Mouse (Mus musculus) liver, embryonic 15.5 days (tissue): ENCODE data around the gene Acsm2. TPM values are rescaled to one million over a fixed set of nuclear protein-coding genes. Genes with fewer than 3 reads are reported as not detected.

ENCODE experiments used
- ATAC-seq: fragments of 200-750 bp; cut with Nextera tagmentation; 2 replicates; pipeline ENCODE4 v1.8.0; 2017; ENCODE audit warnings: moderate number of reproducible peaks, mild to moderate bottlenecking, moderate library complexity; ENCODE audit not compliant: insufficient read depth
- H3K27ac ChIP-seq: fragments of 300-500 bp; sonication (generic); replicated peaks from 2 replicates; pipeline ENCODE4 v1.5.1; 2015; ENCODE audit warnings: mild to moderate bottlenecking, inconsistent platforms
- H3K27me3 ChIP-seq: fragments of 300-500 bp; sonication (generic); 2 replicates; pipeline ENCODE4 v1.6.1; 2015; ENCODE audit warnings: mild to moderate bottlenecking, inconsistent platforms
- H3K36me3 ChIP-seq: fragments of 300-500 bp; sonication (generic); replicated peaks from 2 replicates; pipeline ENCODE4 v1.6.1; 2015; ENCODE audit warnings: moderate library complexity, mild to moderate bottlenecking, inconsistent platforms
- H3K4me1 ChIP-seq: fragments of 300-500 bp; sonication (generic); replicated peaks from 2 replicates; pipeline ENCODE4 v1.6.1; 2015; ENCODE audit warnings: inconsistent platforms
- H3K4me2 ChIP-seq: fragments of 300-500 bp; sonication (generic); 2 replicates; pipeline ENCODE4 v1.6.1; 2015; ENCODE audit warnings: moderate library complexity, mild to moderate bottlenecking, inconsistent platforms
- H3K4me3 ChIP-seq: fragments of 300-500 bp; sonication (generic); replicated peaks from 2 replicates; pipeline ENCODE4 v1.5.1; 2015; ENCODE audit warnings: mild to moderate bottlenecking, inconsistent platforms
- H3K9ac ChIP-seq: fragments of 300-500 bp; sonication (generic); 2 replicates; pipeline ENCODE4 v1.6.1; 2015; ENCODE audit warnings: moderate library complexity, mild to moderate bottlenecking, inconsistent platforms
- H3K9me3 ChIP-seq: fragments of 300-500 bp; sonication (generic); replicated peaks from 2 replicates; pipeline ENCODE4 v1.6.1; 2016; ENCODE audit warnings: inconsistent platforms
- WGBS: fragments of 180-500 bp; shearing (Covaris S2); methylation state at CpG from one replicate; pipeline ENCODE4 v1.1.7; 2015; ENCODE audit warnings: mixed read lengths; ENCODE audit not compliant: insufficient replicate concordance; 5-methylcytosine and 5-hydroxymethylcytosine counted together
- polyA plus RNA-seq: library from polyadenylated mRNA; unstranded; fragments of >200 nt; fragmentation: Nextera tagmentation; extraction: Ambion mirVana; gene quantifications from 2 replicates; pipeline ENCODE4 v1.2.1, GENCODE M21; 2015

Acsm2 gene
- polyA plus RNA-seq: not detected in 2 replicates

DNA sequence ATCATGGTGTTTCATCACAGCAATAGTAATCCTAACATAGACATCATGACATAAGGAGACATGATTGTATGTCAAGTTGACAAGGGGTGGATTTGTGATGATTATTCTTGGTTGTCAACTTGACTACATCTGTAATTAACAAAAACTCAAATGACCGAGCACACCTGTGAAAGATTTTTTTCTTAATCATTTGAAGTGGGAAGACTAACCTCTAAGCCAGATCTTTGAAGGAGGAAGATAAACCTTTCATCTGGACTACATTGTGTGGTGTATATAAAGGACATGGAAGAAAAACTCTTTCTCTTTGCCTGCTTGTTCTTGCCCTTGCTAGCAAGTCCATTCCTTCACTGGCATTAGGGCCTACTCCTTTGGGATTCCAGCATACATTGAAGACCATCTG is at the start of gene Acsm2:
TSS of gene Acsm2 (plus strand) at position 301 of the 400 bp plus-strand sequence.
- WGBS: 64% methylated on average over 1 of the region's 1 CpGs
- H3K9ac ChIP-seq: no peak within 1 kb of the TSS
- H3K4me3 ChIP-seq: no peak within 1 kb of the TSS
- H3K36me3 ChIP-seq: no peaks in the 10 kb centered on the region
- no peaks in the 10 kb centered on the region for H3K9me3 ChIP-seq
- no peaks in the 10 kb centered on the region for H3K4me1 ChIP-seq
- no peak within 1 kb of the TSS for H3K4me2 ChIP-seq
- no peaks in the 10 kb centered on the region for H3K27me3 ChIP-seq
- no peak within 1 kb of the TSS for H3K27ac ChIP-seq
- ATAC-seq: no peak

DNA sequence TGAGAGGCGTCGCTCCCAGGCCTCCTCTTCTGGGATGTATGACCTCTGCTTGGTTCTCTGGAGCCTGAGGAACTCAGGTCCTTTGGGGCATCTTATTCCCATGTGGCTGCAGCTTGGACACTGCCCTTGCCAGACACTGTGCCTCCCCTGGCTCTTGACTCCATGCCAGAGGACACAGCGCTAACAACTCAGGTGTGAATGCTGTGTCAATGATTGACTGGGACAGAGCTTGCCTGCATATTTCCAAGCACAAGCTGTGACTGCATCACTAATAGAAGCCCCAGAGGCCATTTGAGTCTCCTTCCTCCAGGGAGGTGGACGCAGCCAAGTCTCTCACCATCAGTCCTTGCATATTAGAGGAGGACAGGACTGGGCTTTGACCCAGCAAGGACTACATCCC is 43.0 kb upstream of the Acsm2 start:
- no peaks in the 10 kb centered on the region for H3K9me3 ChIP-seq
- H3K27me3 ChIP-seq: no peaks in the 10 kb centered on the region
- WGBS: 69% methylated on average over 4 of the region's 4 CpGs
- H3K4me2 ChIP-seq: no peak overlapping the region
- no peak overlapping the region for H3K4me3 ChIP-seq
- H3K4me1 ChIP-seq: no peaks in the 10 kb centered on the region
- no peak for ATAC-seq
- H3K36me3 ChIP-seq: no peaks in the 10 kb centered on the region
- H3K9ac ChIP-seq: no peak overlapping the region
- no peak overlapping the region for H3K27ac ChIP-seq

DNA sequence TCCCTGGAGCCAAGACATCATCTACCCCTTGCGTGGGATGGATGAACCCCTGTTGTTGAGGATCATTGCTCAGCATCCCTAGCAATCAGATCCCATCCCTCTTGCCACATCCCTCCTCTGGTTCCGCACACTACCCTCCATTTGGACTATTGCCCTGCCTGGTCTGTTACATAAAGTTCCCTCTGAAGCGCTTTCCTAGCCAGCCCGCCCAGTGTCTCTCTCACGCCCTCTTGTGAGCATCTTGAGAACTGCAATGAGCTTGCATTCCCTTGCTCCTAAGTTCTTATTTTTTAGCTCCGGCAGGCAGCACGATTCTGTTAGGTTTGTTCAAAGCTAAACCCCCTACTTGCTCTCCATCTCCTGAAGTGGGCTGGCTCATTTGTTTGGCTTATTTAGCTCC is 41.1 kb upstream of the Acsm2 start:
- Histone ChIP-seq H3K27ac (no peak overlapping the region), H3K9me3 (no peaks in the 10 kb centered on the region), H3K4me2 (no peak overlapping the region), H3K36me3 (no peaks in the 10 kb centered on the region), H3K9ac (no peak overlapping the region), H3K4me1 (no peaks in the 10 kb centered on the region), H3K27me3 (no peaks in the 10 kb centered on the region), H3K4me3 (no peak overlapping the region)
- ATAC-seq: no peak
- 26% methylated on average over 7 of the region's 7 CpGs for whole genome bisulfite sequencing

- 48% methylated on average over 10 of the region's 10 CpGs for whole genome bisulfite sequencing
- no peak overlapping the region for H3K27ac ChIP-seq
- ATAC-seq: no peak
- H3K4me1 ChIP-seq: no peaks in the 10 kb centered on the region
- no peak overlapping the region for H3K9ac ChIP-seq
- no peaks in the 10 kb centered on the region for H3K9me3 ChIP-seq
- no peaks in the 10 kb centered on the region for H3K27me3 ChIP-seq
- no peaks in the 10 kb centered on the region for H3K36me3 ChIP-seq
- no peak overlapping the region for H3K4me2 ChIP-seq
- H3K4me3 ChIP-seq: no peak overlapping the region
Measured at GRCm38 (mm10) chr7:119515492-119516271, 38.5 kb upstream of the Acsm2 start.

GRCm38 (mm10) chr7:119516272-119516558 is 37.9 kb upstream of the Acsm2 start:
- Histone ChIP-seq H3K4me1 (no peaks in the 10 kb centered on the region), H3K27me3 (no peaks in the 10 kb centered on the region), H3K36me3 (no peaks in the 10 kb centered on the region), H3K27ac (no peak overlapping the region), H3K9me3 (no peaks in the 10 kb centered on the region), H3K4me2 (no peak overlapping the region), H3K9ac (no peak overlapping the region), H3K4me3 (no peak overlapping the region)
- ATAC-seq: no peak
- 64% methylated on average over 7 of the region's 7 CpGs for WGBS

GRCm38 (mm10) chr7:119519163-119519562 is 35.0 kb upstream of the Acsm2 start, which contains the start of gene Acsm5:
Gene Acsm5 (plus strand): TSS chr7:119519463.
- H3K27ac ChIP-seq: no peak within 1 kb of the TSS
- 49% methylated on average over 5 of the region's 5 CpGs for WGBS
- no peaks in the 10 kb centered on the region for H3K27me3 ChIP-seq
- H3K9ac ChIP-seq: no peak within 1 kb of the TSS
- H3K4me3 ChIP-seq: no peak within 1 kb of the TSS
- H3K36me3 ChIP-seq: no peaks in the 10 kb centered on the region
- H3K4me2 ChIP-seq: no peak within 1 kb of the TSS
- no peaks in the 10 kb centered on the region for H3K9me3 ChIP-seq
- no peak for ATAC-seq
- no peaks in the 10 kb centered on the region for H3K4me1 ChIP-seq

DNA sequence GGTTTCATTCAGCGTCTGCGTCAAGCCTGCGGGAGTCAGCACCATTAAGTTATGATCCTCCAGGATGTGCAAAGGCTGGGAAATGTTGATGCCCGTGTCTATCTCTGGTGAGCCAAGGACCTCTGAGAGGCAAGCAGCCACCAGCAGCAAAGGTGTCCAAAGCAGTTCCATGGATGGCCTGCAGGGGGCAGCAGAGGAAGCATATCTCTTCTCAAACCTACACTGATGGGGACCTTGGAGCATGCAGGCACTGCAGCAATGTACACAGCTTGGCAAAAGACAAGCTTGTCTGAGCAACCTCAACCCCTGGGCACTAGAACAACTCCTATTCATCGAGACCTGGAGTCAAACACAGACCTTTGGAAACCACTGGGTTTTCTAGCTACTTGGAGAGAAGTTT is 34.5 kb upstream of the Acsm2 start:
- no peak overlapping the region for H3K4me3 ChIP-seq
- no peak for ATAC-seq
- no peaks in the 10 kb centered on the region for H3K36me3 ChIP-seq
- no peaks in the 10 kb centered on the region for H3K27me3 ChIP-seq
- 32% methylated on average over 5 of the region's 5 CpGs for WGBS
- no peaks in the 10 kb centered on the region for H3K4me1 ChIP-seq
- no peaks in the 10 kb centered on the region for H3K9me3 ChIP-seq
- no peak overlapping the region for H3K27ac ChIP-seq
- H3K9ac ChIP-seq: no peak overlapping the region
- H3K4me2 ChIP-seq: no peak overlapping the region

GRCm38 (mm10) chr7:119521816-119522215 is 32.3 kb upstream of the Acsm2 start:
- Histone ChIP-seq H3K9me3 (no peaks in the 10 kb centered on the region), H3K9ac (no peak overlapping the region), H3K27ac (no peak overlapping the region), H3K4me1 (no peaks in the 10 kb centered on the region), H3K4me2 (no peak overlapping the region), H3K27me3 (no peaks in the 10 kb centered on the region), H3K4me3 (no peak overlapping the region), H3K36me3 (no peaks in the 10 kb centered on the region)
- ATAC-seq: no peak
- 53% methylated on average over 3 of the region's 3 CpGs for WGBS

GRCm38 (mm10) chr7:119522385-119522784 is 31.8 kb upstream of the Acsm2 start:
- Histone ChIP-seq H3K9me3 (no peaks in the 10 kb centered on the region), H3K4me3 (no peak overlapping the region), H3K36me3 (no peaks in the 10 kb centered on the region), H3K4me1 (peaks cover 3% of the 10 kb centered on the region), H3K9ac (no peak overlapping the region), H3K27me3 (no peaks in the 10 kb centered on the region), H3K27ac (no peak overlapping the region), H3K4me2 (no peak overlapping the region)
- no peak for ATAC-seq
- 65% methylated on average over 1 of the region's 1 CpGs for WGBS

DNA sequence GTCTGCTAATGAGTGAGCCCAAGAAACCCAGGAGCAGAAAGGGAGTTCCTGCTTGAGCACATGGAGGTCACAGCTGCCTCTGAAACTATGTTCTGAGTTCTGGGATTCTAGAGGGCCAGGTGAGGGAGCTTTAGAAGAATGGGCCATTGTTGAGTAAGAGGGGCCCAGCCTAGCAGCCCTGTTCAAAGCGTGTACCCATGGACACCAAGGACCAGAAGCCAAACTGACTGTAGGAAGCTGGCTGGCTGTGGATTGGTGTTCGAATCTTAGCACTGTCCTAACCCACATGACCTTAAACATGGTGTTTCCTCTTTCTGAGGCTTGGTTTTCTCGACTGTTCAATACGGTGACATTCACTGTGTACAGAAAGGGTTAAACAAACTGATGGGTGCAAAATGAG is 30.8 kb upstream of the Acsm2 start, which contains the start of gene Pdilt:
TSS of gene Pdilt (minus strand) at position 101 of the 400 bp plus-strand sequence.
- no peak within 1 kb of the TSS for H3K27ac ChIP-seq
- 41% methylated on average over 4 of the region's 4 CpGs for WGBS
- no peak for ATAC-seq
- no peaks in the 10 kb centered on the region for H3K27me3 ChIP-seq
- no peak within 1 kb of the TSS for H3K4me3 ChIP-seq
- no peak within 1 kb of the TSS for H3K9ac ChIP-seq
- H3K9me3 ChIP-seq: no peaks in the 10 kb centered on the region
- no peak within 1 kb of the TSS for H3K4me2 ChIP-seq
- no peaks in the 10 kb centered on the region for H3K36me3 ChIP-seq
- H3K4me1 ChIP-seq: peaks cover 5% of the 10 kb centered on the region

- ATAC-seq: no peak
- H3K27ac ChIP-seq: no peak overlapping the region
Measured at GRCm38 (mm10) chr7:119525881-119526281, 28.3 kb upstream of the Acsm2 start.

GRCm38 (mm10) chr7:119526486-119526885 is 27.7 kb upstream of the Acsm2 start:
- Histone ChIP-seq H3K27me3 (no peaks in the 10 kb centered on the region), H3K9me3 (no peaks in the 10 kb centered on the region), H3K4me3 (no peak overlapping the region), H3K36me3 (no peaks in the 10 kb centered on the region), H3K4me2 (no peak overlapping the region), H3K27ac (no peak overlapping the region), H3K9ac (no peak overlapping the region), H3K4me1 (peaks cover 5% of the 10 kb centered on the region)
- WGBS: 71% methylated on average over 13 of the region's 13 CpGs
- ATAC-seq: no peak

More at GRCm38 (mm10) chr7:119525881-119526281, 28.3 kb upstream of the Acsm2 start:
- no peaks in the 10 kb centered on the region for H3K36me3 ChIP-seq
- WGBS: 36% methylated on average over 2 of the region's 2 CpGs
- no peaks in the 10 kb centered on the region for H3K9me3 ChIP-seq
- H3K9ac ChIP-seq: no peak overlapping the region
- no peaks in the 10 kb centered on the region for H3K27me3 ChIP-seq
- no peak overlapping the region for H3K4me3 ChIP-seq
- H3K4me2 ChIP-seq: no peak overlapping the region
- H3K4me1 ChIP-seq: peaks cover 5% of the 10 kb centered on the region
